Mouse (Mus musculus) embryonic facial prominence, embryonic 12.5 days (tissue): ENCODE measurements around the gene Mpv17. TPM values are rescaled to one million over a fixed set of nuclear protein-coding genes. Genes with fewer than 3 reads are reported as not detected.
A peak's percentile ranks its signal among the peaks of the same experiment; 100 is the strongest.

Experiments used
- ATAC-seq: fragments of 200-750 bp; cut with Nextera tagmentation; 2 replicates; pipeline ENCODE4 v1.8.0; 2017; ENCODE audit not compliant: insufficient number of reproducible peaks, insufficient read depth, low FRiP score, low TSS enrichment
- H3K27ac ChIP-seq: fragments of 300-500 bp; sonication (generic); 2 replicates; pipeline ENCODE4 v1.5.1; 2016; ENCODE audit warnings: mild to moderate bottlenecking
- H3K27me3 ChIP-seq: fragments of 300-500 bp; sonication (generic); 2 replicates; pipeline ENCODE4 v1.6.1; 2016; ENCODE audit warnings: mild to moderate bottlenecking, moderate library complexity
- H3K36me3 ChIP-seq: fragments of 300-500 bp; sonication (generic); 2 replicates; pipeline ENCODE4 v1.6.1; 2016; ENCODE audit warnings: mild to moderate bottlenecking
- H3K4me1 ChIP-seq: fragments of 300-500 bp; sonication (generic); 2 replicates; pipeline ENCODE4 v1.6.1; 2016
- H3K4me2 ChIP-seq: fragments of 300-500 bp; sonication (generic); replicated peaks from 2 replicates; pipeline ENCODE4 v1.6.1; 2016; ENCODE audit warnings: mild to moderate bottlenecking, moderate library complexity
- H3K4me3 ChIP-seq: fragments of 300-500 bp; sonication (generic); 2 replicates; pipeline ENCODE4 v1.5.1; 2016; ENCODE audit warnings: mild to moderate bottlenecking
- H3K9ac ChIP-seq: fragments of 300-500 bp; sonication (generic); 2 replicates; pipeline ENCODE4 v1.6.1; 2016; ENCODE audit warnings: mild to moderate bottlenecking, moderate library complexity
- H3K9me3 ChIP-seq: fragments of 300-500 bp; sonication (generic); 2 replicates; pipeline ENCODE4 v1.6.1; 2016; ENCODE audit warnings: mild to moderate bottlenecking, moderate library complexity
- WGBS: fragments of 180-500 bp; shearing (Covaris S2); methylation state at CpG from one replicate; pipeline ENCODE4 v1.1.7; 2016; 5-methylcytosine and 5-hydroxymethylcytosine counted together
- polyA plus RNA-seq: library from polyadenylated mRNA; unstranded; fragments of >200 nt; fragmentation: Nextera tagmentation; extraction: Ambion mirVana; gene quantifications from 2 replicates; pipeline ENCODE4 v1.2.1, GENCODE M21; 2016

The Mpv17 gene
- polyA plus RNA-seq, 1 experiment from 2014 or later: 64.8 TPM

DNA sequence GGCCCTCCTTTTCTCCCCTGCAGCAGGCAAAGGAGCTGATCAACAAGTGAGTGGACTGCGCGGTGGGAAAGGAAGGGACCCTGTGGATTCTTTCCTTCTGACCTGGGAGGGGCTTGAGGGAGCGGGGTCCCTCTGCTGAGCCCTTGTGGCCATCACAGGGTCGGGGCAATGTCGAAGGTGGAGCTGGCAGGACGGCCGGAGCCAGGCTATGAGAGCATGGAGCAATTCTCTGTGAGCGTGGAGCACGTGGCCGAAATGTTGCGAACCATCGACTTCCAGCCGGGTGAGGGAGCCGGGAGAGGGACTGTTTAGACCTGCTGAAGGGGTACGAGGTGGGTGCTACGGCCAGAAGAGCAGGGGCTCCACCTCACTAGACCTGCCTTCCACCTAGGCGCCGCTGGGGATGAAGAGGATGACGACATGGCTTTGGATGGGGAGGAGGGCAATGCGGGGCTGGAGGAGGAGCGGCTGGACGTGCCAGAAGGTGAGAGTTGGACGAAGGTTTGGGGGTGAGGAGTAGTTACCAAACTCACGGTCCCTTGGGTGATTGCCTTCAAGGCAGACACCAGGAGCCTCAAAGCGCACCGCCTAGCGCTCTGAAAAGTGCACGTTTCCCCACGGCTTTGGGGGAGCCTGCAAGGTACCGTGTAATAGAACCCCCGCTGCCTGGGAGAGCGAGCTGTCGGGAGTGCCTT is 17.2 kb downstream of the Mpv17 start:
- H3K27ac ChIP-seq: no peak overlapping the region
- H3K9ac ChIP-seq: no peak overlapping the region
- H3K27me3 ChIP-seq: peaks cover 66% of the 10 kb centered on the region
- H3K4me1 ChIP-seq: peaks cover 16% of the 10 kb centered on the region
- no peak overlapping the region for H3K4me3 ChIP-seq
- 2% methylated on average over 29 of the region's 33 CpGs for WGBS
- peak overlapping the region; percentile 29 for H3K4me2 ChIP-seq
- no peaks in the 10 kb centered on the region for H3K9me3 ChIP-seq
- ATAC-seq: no peak
- H3K36me3 ChIP-seq: peaks cover 5% of the 10 kb centered on the region

GRCm38 (mm10) chr5:31126050-31126449 is 28.0 kb downstream of the Mpv17 start:
- Histone ChIP-seq H3K9ac (no peak overlapping the region), H3K4me3 (no peak overlapping the region), H3K4me2 (no peak overlapping the region), H3K27me3 (0 out of 2 replicates have a peak, but pooled peaks cover 1% of the 10 kb centered on the region), H3K9me3 (no peaks in the 10 kb centered on the region), H3K4me1 (no peaks in the 10 kb centered on the region), H3K36me3 (no peaks in the 10 kb centered on the region), H3K27ac (no peak overlapping the region)
- no peak for ATAC-seq
- 44% methylated on average over 5 of the region's 5 CpGs for WGBS

DNA sequence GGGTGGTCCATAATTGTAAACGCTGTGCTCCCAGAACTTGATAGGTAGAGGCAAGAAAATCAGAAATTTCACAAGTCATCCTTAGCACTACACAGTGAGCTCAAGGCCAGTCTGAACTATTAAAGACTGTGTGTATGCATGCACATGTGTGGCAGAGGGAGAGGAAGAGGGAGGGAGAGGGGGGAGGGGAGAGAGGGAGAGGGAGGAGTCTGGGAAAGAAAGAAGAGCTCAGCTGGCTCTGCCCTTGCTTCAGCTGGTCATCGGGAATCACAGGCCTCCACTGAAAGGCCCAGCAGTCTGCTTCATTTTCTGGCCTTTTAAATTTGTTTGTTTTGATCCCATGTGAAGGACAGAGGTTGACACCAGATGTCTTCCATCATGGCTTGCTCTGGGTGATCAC is 30.6 kb downstream of the Mpv17 start:
- Histone ChIP-seq H3K4me1 (no peaks in the 10 kb centered on the region), H3K4me3 (no peak overlapping the region), H3K27ac (no peak overlapping the region), H3K9me3 (no peaks in the 10 kb centered on the region), H3K27me3 (no peaks in the 10 kb centered on the region), H3K36me3 (no peaks in the 10 kb centered on the region), H3K9ac (no peak overlapping the region), H3K4me2 (no peak overlapping the region)
- 34% methylated on average over 2 of the region's 2 CpGs for WGBS
- ATAC-seq: no peak

DNA sequence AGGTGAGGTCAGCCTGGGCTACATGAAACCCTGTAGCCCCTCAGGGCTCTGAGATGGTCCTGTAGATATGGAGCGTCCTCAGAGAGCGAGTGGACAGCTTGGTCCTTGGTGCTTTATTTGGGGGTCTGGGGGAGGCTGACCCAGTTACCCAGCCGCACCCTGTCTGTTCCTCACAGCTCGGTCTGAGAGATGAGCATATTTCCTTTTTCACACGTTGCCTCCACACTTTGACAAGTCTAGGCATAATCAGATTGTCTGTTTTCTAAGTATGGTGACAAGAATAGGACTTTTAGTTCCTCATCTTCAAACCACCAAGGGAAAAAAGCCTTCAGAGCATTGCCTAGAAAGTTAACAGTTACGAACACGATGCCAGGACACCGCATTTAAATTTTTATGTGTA is 32.9 kb downstream of the Mpv17 start:
- Histone ChIP-seq H3K4me3 (no peak overlapping the region), H3K27me3 (no peaks in the 10 kb centered on the region), H3K36me3 (no peaks in the 10 kb centered on the region), H3K9ac (no peak overlapping the region), H3K9me3 (no peaks in the 10 kb centered on the region), H3K4me2 (no peak overlapping the region), H3K27ac (no peak overlapping the region), H3K4me1 (no peaks in the 10 kb centered on the region)
- no peak for ATAC-seq
- WGBS: 86% methylated on average over 8 of the region's 8 CpGs

DNA sequence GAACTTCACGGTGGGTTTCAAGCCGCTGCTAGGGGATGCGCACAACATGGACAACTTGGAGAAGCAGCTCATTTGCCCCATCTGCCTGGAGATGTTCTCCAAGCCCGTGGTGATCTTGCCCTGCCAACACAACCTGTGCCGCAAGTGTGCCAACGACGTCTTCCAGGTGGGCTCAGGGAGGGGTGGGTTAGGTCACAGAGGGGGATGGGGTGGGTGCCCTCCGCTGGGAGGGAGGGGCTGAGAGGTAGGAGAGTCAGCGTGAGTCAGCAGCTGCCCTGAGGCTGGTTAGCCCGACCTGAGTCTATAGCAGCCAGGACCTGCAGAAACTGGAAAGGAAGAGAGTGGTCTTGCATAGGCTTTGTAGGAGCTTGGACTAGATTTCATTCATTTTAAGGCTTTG is 37.1 kb downstream of the Mpv17 start:
- Histone ChIP-seq H3K9ac (no peak overlapping the region), H3K27me3 (no peaks in the 10 kb centered on the region), H3K9me3 (no peaks in the 10 kb centered on the region), H3K4me1 (no peaks in the 10 kb centered on the region), H3K36me3 (no peaks in the 10 kb centered on the region), H3K4me3 (no peak overlapping the region), H3K4me2 (no peak overlapping the region), H3K27ac (no peak overlapping the region)
- WGBS: 25% methylated on average over 10 of the region's 10 CpGs
- ATAC-seq: no peak

GRCm38 (mm10) chr5:31116354-31116753 is 37.7 kb downstream of the Mpv17 start, which contains the start of gene Trim54:
Trim54 (plus strand) TSS chr5:31116712.
- WGBS: 37% methylated on average over 3 of the region's 3 CpGs
- H3K4me1 ChIP-seq: no peaks in the 10 kb centered on the region
- no peak for ATAC-seq

GRCm38 (mm10) chr5:31110781-31111180 is 43.3 kb downstream of the Mpv17 start:
- Histone ChIP-seq H3K9me3 (no peaks in the 10 kb centered on the region), H3K9ac (no peak overlapping the region), H3K27me3 (no peaks in the 10 kb centered on the region), H3K27ac (no peak overlapping the region), H3K4me3 (no peak overlapping the region), H3K36me3 (no peaks in the 10 kb centered on the region), H3K4me2 (no peak overlapping the region), H3K4me1 (no peaks in the 10 kb centered on the region)
- ATAC-seq: no peak
- 27% methylated on average over 7 of the region's 7 CpGs for WGBS

More at GRCm38 (mm10) chr5:31116354-31116753, 37.7 kb downstream of the Mpv17 start, which contains the start of gene Trim54:
- H3K27ac ChIP-seq: no peak within 1 kb of the TSS
- no peak within 1 kb of the TSS for H3K9ac ChIP-seq
- no peak within 1 kb of the TSS for H3K4me2 ChIP-seq
- no peaks in the 10 kb centered on the region for H3K27me3 ChIP-seq
- no peak within 1 kb of the TSS for H3K4me3 ChIP-seq
- H3K9me3 ChIP-seq: no peaks in the 10 kb centered on the region
- no peaks in the 10 kb centered on the region for H3K36me3 ChIP-seq

DNA sequence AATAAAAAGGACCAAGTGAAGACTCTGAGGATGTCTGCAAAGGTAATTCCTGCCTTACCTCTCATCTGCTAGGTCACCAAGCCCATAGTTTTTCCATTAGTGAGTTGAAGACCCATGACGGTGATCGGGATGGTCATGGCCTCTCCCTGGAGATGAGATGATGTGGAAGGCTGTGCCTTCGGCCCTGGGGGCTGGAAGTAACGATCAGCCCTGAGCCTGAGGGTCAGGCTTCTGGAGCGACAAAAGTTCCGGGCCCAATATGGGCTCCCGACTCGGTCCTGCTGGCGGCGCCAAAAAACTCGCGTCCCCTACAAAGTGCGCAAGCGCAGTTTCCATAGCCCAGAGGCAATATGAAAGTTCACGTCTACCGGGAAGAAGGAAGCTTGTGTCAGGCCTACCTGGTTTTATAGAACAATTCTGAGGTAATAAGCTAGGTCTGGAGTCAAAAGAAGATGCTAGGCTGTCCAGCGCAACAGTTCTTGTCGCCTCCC is 46.0 kb downstream of the Mpv17 start, which contains the start of gene Slc30a3:
Gene Slc30a3, minus strand, starts transcription at position 238 of the 491 bp plus-strand sequence.
- Histone ChIP-seq H3K4me2 (no peak within 1 kb of the TSS), H3K9ac (no peak within 1 kb of the TSS), H3K36me3 (no peaks in the 10 kb centered on the region), H3K4me3 (no peak within 1 kb of the TSS), H3K27me3 (no peaks in the 10 kb centered on the region), H3K4me1 (no peaks in the 10 kb centered on the region), H3K9me3 (no peaks in the 10 kb centered on the region), H3K27ac (no peak within 1 kb of the TSS)
- no peak for ATAC-seq
- WGBS: 92% methylated on average over 18 of the region's 18 CpGs

GRCm38 (mm10) chr5:31105814-31106335 is 48.2 kb downstream of the Mpv17 start, which contains the start of gene Dnajc5g:
Dnajc5g (plus strand) TSS chr5:31106285.
- Histone ChIP-seq H3K4me2 (no peak within 1 kb of the TSS), H3K4me3 (no peak within 1 kb of the TSS), H3K36me3 (no peaks in the 10 kb centered on the region), H3K27me3 (no peaks in the 10 kb centered on the region), H3K27ac (no peak within 1 kb of the TSS), H3K4me1 (no peaks in the 10 kb centered on the region), H3K9me3 (no peaks in the 10 kb centered on the region), H3K9ac (no peak within 1 kb of the TSS)
- WGBS: 84% methylated on average over 9 of the region's 9 CpGs
- ATAC-seq: no peak

GRCm38 (mm10) chr5:31095711-31096480 is 58.2 kb downstream of the Mpv17 start:
- Histone ChIP-seq H3K9ac (no peak overlapping the region), H3K27ac (no peak overlapping the region), H3K36me3 (no peaks in the 10 kb centered on the region), H3K9me3 (no peaks in the 10 kb centered on the region), H3K27me3 (peaks cover 86% of the 10 kb centered on the region), H3K4me2 (peak overlapping the region; percentile 35; the same call in 1 of the 2 replicates), H3K4me3 (no peak overlapping the region; the same call in 1 of the 2 replicates), H3K4me1 (peaks cover 30% of the 10 kb centered on the region)
- 32% methylated on average over 11 of the region's 11 CpGs for WGBS
- ATAC-seq: no peak

GRCm38 (mm10) chr5:31094799-31095691 is 59.0 kb downstream of the Mpv17 start:
- no peaks in the 10 kb centered on the region for H3K36me3 ChIP-seq
- peak overlapping the region; percentile 35 for H3K4me2 ChIP-seq
- H3K9me3 ChIP-seq: no peaks in the 10 kb centered on the region
- ATAC-seq: no peak
- H3K9ac ChIP-seq: no peak overlapping the region
- WGBS: under 1% methylated on average over 59 of the region's 59 CpGs
- H3K4me1 ChIP-seq: peaks cover 30% of the 10 kb centered on the region
- no peak overlapping the region for H3K27ac ChIP-seq
- H3K27me3 ChIP-seq: peaks cover 94% of the 10 kb centered on the region
- peak overlapping the region; percentile 23 for H3K4me3 ChIP-seq
